Mouse (Mus musculus): ENCODE measurements around the gene Gm28710. TPM values are rescaled to one million over a fixed set of nuclear protein-coding genes. Genes with fewer than 3 reads are reported as not detected.
A peak's percentile ranks its signal among the peaks of the same experiment; 100 is the strongest.

Gene Gm28710
- not detected for total RNA-seq (2021)
- long read RNA-seq, experiment 1 = 0 reads
- long read RNA-seq, experiment 2 = 0 reads

DNA sequence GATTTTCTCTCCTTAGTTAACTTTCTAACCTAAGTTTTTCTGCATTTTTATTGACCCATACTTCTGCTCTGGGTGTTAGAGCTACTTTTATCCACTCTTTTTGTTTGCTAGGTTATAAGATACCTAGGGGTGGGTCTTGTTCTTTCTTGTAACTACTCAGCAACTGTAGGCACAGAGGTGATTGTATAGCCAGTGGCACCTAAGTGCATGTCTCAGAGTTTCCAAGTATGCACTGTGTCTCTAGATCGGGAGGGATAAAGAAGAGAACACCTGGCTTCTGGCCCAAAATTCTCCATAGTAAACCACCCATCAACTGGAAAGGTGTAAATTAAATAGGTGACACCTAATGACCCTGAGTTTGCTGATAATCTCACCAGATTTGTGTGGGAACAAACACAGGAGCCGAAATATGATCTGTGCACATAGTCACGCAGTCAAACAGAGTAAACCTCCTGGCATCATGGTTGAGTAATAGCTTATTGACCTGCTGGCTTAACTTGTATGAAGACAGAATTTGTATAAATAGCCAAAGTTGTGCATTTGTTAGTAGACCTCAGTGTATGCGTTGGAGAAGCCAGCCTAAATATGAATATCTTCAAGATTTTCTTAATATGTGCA is at the start of gene Gm28710:
Gm28710 (plus strand) TSS at position 568 of the 618 bp plus-strand sequence.
- intact Hi-C loops (cut with DNase I) = no loop called here
- DNase-seq = no peak

DNA sequence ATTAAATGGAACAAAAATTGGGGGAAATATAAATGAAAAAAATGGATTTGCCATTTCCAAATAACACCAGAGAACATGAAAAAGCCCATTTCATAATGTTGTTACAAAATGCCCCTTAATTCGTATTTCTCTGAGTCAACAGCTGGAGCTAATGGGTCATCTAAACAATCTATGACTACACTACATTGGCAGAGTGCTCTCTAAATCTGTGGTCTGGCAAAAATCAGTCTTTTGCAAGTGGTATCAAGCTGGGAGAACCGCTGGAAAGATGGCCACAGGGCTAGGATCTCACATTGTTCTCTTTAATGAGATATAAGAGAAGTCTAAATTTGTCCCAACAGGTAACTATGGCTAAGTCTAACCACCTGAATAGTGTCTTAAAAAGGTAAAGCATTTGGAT is 14.4 kb upstream of the Gm28710 start:
- intact Hi-C loops (cut with DNase I) = no loop called here
- no peak for DNase-seq

DNA sequence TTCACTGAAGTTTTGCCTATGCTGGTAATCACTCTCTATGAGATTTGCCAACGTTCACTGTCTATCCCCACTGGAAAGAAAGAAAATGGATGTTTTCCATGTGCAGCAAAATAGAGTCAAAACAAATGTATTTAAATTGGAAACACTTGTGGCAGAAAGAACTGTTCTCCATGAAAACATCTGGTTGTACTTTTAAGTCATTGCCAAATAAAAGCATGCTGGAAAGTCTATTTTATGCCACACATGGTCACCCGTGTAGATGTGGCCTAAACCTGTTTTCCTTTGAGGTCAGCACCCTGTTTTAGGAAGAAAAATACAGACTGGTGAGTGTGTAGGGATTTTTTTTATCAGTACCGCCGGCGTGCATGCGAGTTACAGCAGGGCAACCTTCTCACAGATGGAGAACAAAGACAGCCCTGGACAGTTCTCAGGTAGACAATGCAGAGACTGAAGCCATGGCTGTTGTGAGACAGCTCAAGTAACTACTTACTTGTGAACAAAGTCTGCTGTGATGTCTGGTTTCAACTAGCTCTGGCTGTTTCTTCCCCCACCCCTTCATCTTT is 12.9 kb upstream of the Gm28710 start:
- DNase-seq = no peak
- intact Hi-C loops (cut with DNase I) = no loop called here

DNA sequence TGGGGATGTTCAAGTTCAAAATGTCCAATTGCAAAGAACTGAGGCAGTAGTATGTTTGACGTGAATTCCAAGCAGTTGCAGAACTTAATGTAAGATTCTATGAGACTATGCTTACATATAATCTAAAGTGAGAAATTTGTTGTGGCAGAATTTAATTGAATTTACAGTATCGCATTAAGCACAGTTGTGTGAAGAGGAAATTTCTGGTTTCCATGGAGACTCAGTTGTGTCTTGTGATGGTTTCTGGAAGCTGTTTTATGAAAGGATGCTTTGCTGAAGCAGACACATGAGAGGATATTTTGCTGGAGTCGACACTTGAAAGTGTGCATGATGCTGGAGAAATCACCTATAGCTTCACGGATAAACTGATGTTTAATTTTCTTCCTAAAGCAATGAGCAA is 6.0 kb upstream of the Gm28710 start:
- DNase-seq = no peak
- intact Hi-C loops (cut with DNase I) = no loop called here

DNA sequence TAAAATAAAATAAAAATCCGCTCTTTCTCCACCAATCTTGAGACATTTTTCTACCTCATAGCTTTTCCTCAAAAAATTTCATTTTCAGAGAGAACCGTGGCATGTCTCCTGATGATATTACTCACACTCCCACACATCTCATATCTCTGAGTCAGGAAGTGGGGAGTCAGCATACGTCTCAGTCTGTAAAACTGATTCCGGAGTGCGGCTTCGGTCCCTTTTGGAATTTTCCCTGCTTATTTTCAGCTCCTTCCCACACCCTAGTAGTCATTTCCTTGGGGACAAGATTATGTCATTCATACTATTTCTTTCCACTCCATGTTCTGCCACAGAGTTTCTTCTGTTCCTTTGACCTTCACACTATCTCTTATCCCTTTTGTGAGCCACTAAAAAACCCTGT is 3.4 kb downstream of the Gm28710 start:
- intact Hi-C loops (cut with DNase I) = no loop called here
- no peak for DNase-seq

- intact Hi-C loops (cut with DNase I) = no loop called here
- no peak for DNase-seq
These were observed 11.1 kb downstream of the Gm28710 start for GRCm38 (mm10) chr5:16802726-16803125.

GRCm38 (mm10) chr5:16838991-16839390 is 47.4 kb downstream of the Gm28710 start:
- DNase-seq = no peak
- intact Hi-C loops (cut with DNase I) = no loop called here

GRCm38 (mm10) chr5:16869309-16869915 is 77.8 kb downstream of the Gm28710 start:
- intact Hi-C loops (cut with DNase I) = no loop called here
- peak in 1 of 2 experiments; percentile 7 for DNase-seq

- no peak for DNase-seq
These were observed 102.6 kb downstream of the Gm28710 start for GRCm38 (mm10) chr5:16894161-16894560.

GRCm38 (mm10) chr5:16919791-16920190 is 128.2 kb downstream of the Gm28710 start:
- DNase-seq = no peak
- intact Hi-C loops (cut with DNase I) = loop anchor here (2.0 kb wide), 1 partner anchor 57 kb away; no protein-coding TSS in a partner anchor

More at GRCm38 (mm10) chr5:16894161-16894560, 102.6 kb downstream of the Gm28710 start:
- intact Hi-C loops (cut with DNase I) = no loop called here

- no peak for DNase-seq
- intact Hi-C loops (cut with DNase I) = no loop called here
These were observed 130.9 kb downstream of the Gm28710 start for GRCm38 (mm10) chr5:16922473-16922872.

Other genes with a start within 250 kb of the Gm28710 start
- gene Hgf, start 238.3 kb upstream of the Gm28710 start, total RNA-seq (2021) = under 1 TPM; 0.39 to 0.41 TPM

Measured in gastrocnemius, postnatal 36 days (tissue).